Mouse (Mus musculus) frontal cortex, adult (tissue): ENCODE data around the gene Med13l.

ENCODE experiments used
- ATAC-seq: cut with Nextera tagmentation; 2 replicates; pipeline ENCODE4 v1.9.2; 2017; ENCODE audit warnings: mild to moderate bottlenecking, moderate library complexity, mixed read lengths; ENCODE audit not compliant: low TSS enrichment

Gene Med13l

GRCm38 (mm10) chr5:118556387-118556937 is 4.0 kb upstream of the Med13l start:
- no peak for ATAC-seq

GRCm38 (mm10) chr5:118558841-118559240 is 1.6 kb upstream of the Med13l start:
- no peak for ATAC-seq

DNA sequence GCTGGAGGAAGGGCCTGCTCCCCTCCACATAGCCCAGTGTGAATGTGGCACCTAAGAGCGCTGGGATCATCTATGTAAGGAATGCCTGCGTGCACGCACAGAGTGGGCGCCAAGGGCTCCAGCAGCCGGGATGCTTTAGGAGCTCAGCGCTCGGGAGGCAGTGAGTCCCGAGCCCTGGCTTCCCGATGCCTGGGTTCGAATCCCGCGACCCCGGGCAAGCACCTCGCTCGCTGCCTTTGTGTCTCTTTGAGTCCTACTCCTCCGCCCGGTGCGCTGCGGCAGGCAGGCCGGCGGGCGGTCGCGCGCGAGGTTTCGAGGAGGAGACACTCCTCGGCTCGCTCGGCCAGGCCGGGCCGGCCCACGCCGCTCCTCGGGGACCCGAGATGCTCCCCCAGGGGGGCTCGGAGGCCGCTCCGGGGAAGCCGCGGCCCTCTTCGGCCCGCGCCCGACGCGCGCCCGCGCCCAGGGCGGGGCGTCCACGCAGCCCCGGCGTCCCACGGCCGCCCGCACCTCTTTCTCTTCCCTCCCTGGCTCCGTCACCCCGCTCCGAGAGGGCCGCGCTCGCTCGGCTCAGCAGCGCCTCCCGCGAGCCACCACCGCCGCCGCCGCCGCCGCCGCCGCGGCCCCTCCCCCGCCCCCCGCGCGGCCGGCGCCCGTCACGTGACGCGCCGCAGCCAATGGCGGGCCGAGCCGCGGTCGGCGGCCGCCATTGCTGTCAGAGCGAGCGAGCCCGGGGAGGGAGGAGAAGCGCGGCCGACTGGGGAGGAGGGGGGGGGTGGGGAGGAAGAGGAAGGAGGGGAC is 695 bp upstream of the Med13l start:
- peak; percentile 88 for ATAC-seq

DNA sequence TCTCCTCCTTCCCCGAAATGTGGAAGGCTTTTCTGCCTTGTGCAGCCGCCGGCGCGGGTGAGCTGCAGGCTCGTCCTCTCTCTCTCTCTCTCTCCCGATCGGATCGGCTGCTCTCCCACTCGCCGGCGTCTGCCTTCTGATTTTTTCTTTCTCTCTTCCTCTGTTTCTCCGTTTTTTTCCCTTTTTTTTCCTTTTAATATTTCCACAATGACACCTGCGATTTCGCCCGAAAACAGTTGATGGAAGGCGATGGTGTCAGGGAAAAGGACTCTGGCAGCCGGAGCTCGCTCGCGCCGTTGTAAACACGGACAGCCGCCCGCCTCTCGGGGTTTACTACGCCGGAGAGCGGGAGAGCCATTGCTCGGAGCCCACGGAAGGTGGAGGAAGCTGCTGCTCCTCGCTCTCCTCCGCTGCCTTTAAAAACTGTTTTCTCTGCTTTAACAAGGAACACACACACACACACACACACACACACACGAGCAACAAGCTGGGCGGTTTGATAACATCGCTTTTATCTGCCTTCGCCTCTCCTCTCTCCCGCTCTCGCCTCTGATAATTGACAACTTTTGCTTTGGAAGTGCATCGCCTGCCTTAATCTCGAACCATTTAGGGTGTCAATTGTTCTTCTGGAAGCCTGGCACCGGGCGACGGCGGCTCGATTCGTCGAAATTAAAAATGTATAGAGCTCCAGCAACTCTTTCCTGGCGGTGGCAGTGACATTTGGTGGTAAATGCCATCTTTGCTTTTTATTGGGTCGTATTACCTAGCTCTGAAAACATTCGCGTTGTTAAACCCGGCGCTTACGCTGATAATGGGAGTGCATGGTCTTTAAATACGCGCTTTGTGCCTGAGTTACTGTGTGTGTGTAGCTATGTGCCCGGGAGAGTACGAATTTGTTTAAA is 858 bp downstream of the Med13l start:
- no peak for ATAC-seq

DNA sequence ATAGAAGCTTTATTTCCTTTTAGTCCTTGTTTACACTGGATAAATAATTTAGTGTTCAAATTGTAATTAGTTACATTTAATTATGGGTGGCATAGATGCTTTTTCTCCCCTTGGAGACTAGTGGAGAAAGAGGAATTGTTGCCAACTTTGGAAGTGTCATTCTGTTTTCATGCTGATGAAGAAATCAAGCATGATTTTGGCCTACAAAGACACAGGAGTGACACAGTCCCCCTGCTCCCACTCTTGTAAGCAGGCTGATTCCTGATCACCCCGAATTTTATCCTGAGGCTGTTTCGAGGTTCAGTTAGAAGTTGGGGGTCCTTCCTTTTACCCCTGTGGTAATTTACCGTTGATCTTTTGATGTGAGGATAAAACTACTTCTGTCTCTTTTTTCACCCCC is 1.7 kb downstream of the Med13l start:
- no peak for ATAC-seq

DNA sequence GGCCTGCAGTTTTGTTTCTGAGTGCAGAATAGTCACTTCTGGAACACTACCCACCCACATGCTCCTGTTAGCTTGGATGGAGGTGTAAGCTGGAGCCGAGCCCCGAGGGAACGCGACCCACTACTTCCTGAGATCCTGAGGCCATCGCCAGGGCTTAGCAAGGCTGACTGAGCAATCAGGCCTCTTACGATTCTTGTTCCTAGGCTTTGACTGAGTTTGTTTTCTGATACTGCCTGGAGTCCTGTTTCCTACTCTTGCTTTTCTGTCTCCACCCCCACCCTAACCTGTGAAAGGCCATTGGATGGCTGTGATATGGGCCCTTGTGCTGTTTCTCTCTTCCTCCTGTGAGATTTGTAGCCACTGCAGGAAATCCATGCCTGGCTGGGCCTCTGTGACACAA is 3.1 kb downstream of the Med13l start:
- ATAC-seq = no peak

GRCm38 (mm10) chr5:118567395-118567794 is 6.9 kb downstream of the Med13l start:
- ATAC-seq = no peak

- no peak for ATAC-seq
Observed at GRCm38 (mm10) chr5:118569017-118569416, 8.5 kb downstream of the Med13l start.

DNA sequence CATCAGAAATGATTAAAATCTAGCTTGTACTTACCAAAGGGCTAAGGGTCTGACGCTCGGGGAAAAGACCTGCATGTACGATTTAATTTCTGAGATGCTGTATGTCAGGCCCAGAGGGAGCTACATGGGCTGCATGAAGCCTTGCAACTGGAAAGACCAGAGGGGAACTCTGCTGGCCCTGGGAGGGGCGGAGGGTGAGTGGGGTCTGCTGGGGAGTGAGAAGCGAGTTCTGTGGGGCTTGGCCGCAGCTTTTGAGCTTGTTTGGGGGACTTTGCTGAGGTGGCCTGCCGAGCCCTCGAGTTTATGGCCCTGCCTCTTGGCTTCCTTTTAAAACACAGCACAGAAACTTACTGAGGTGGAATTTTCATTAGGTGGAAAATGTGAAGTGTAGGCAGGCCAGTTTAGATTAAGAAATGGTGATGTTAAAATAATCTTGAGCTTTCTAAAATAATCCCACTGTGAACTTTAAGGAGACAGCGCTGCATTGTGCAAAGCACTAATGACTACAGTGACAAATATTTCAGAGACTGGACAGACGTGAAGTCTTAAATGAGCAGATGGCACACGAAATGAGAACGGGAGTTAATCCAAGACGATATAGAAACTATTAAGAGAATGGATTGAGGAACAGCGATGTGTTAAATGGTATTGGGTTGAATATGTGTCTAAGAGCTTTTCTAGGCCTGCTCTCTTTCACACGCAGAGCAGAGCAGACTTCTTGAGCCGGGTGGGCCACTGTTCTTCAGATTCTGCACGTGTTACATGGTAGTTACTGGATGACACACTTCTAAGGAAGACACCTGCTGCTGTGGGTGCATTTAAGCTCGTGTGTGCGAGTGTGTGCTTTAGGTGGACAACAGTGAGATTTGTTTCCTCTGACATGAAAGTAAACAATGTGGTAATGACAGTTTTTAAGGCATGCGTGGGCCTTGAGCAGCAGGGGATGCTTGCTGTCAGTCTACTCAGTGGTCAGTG is 9.4 kb downstream of the Med13l start:
- ATAC-seq = no peak

DNA sequence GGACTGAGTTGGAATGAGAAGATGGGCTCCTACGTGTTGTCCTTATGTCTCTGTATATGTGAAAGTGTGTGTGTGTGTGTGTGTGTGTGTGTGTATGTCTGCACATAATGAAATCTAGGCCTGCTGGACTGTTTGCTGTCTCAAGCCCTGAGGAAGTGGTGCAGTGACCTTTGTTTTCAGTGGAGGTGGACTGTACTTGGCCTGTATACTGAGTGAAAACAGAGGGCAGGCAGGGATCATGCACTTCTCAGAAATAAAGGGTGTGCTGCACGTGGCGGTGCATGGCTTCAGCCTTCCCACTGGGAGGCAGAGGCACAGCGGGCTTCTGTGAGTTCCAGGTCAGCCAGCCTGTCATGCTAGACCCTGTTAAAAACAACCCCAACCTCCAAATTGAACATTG is 11.0 kb downstream of the Med13l start:
- ATAC-seq = no peak

GRCm38 (mm10) chr5:118574236-118574635 is 13.8 kb downstream of the Med13l start:
- no peak; the same call in 1 of the 2 replicates for ATAC-seq

DNA sequence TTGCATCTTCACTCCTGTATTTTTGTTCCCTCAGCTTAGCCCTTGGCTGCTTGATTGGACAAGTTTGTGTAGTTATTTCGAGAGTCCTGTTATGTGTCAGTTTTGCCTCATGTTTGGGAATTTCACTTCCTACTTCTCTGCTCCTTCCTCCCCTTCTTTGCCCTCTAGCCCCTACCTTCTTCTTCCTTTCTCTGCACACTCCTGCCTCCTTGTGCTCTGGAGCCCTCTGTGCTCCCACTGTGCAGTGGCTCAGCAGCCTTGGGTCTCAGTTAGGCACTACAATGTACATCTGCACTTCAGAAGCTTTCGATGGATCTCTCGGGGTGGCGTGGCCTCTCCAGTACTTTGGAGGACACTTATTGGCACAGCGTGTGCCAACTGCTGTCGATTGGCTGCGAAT is 14.5 kb downstream of the Med13l start:
- no peak for ATAC-seq

DNA sequence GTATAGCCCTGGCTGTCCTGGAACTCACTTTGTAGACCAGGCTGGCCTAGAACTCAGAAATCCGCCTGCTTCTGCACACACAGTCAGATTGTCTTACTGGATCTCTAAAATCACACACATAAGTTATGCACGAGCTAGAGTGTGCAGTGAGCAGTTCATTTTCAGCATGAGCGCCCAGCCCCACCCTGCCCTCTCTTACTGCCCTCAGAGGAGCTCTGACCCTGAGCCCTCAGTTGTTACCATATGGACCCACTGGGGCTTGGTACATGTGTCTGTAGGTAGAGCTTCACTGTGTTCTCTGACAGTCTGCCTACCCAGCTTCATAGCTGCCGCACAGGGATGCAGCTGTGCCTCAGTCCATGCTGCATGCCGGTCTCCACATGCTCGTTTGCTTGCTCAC is 15.4 kb downstream of the Med13l start:
- no peak for ATAC-seq

- ATAC-seq = 0 out of 2 replicates have a peak, but pooled peaks have one; percentile 29
Observed at GRCm38 (mm10) chr5:118576731-118577130, 16.3 kb downstream of the Med13l start.

- ATAC-seq = no peak
Observed at GRCm38 (mm10) chr5:118585355-118585754, 24.9 kb downstream of the Med13l start.

DNA sequence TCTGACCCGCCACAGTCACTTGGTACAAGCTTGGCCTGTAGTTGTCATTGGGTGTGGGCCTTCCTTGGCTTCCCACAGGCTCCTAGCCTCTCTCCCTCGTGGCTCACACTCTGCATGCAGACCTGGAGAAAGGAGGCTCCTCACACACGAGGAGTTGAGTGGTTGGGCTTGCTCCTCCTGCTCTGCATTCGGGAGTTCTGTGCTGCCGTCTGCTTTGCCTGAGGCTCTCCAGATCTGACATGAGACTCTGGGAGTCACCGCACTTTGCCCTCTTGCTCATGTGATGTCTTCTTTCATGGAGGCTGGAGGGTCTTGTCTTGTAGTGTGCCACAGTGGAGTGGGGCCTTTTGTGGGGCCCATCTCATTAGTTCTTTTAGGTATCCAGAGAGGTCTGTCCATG is 26.1 kb downstream of the Med13l start:
- no peak for ATAC-seq

- no peak for ATAC-seq
Observed at GRCm38 (mm10) chr5:118588381-118588925, 28.0 kb downstream of the Med13l start.

- 0 out of 2 replicates have a peak, but pooled peaks have one; percentile 31 for ATAC-seq
Observed at GRCm38 (mm10) chr5:118589186-118589892, 28.9 kb downstream of the Med13l start.

DNA sequence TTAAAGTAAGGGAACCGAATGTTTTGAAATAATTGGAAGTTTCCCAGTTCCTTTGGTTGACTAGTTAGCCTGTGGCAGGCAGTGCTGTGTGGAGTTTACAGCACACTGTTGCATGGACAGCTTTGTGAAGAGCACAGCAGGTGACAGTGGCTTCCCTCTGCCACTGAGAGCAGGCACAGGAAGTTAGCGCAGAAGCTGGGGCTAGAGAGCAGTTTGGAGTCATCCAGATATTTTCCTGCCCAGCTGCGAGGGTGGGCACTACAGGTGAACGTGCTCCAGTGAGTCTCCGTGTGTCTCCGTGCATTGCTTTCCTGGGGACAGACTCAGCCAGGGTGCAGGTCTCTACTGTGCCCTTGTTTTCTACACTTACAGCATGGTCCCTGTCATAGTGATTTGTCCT is 30.4 kb downstream of the Med13l start:
- ATAC-seq = no peak

- no peak for ATAC-seq
Observed at GRCm38 (mm10) chr5:118591826-118592499, 31.5 kb downstream of the Med13l start.
